Mouse (Mus musculus) hindbrain, embryonic 15.5 days (tissue): ENCODE data around the gene Rfng. TPM values are rescaled to one million over a fixed set of nuclear protein-coding genes. Genes with fewer than 3 reads are reported as not detected.

Experiments used
- ATAC-seq: fragments of 200-750 bp; cut with Nextera tagmentation; 2 replicates; pipeline ENCODE4 v1.8.0; 2017; ENCODE audit warnings: low read depth, moderate number of reproducible peaks, moderate TSS enrichment; ENCODE audit not compliant: low FRiP score
- H3K27ac ChIP-seq: fragments of 300-500 bp; sonication (generic); replicated peaks from 2 replicates; pipeline ENCODE4 v1.5.1; 2015; ENCODE audit warnings: mild to moderate bottlenecking, inconsistent platforms
- H3K27me3 ChIP-seq: fragments of 300-500 bp; sonication (generic); 2 replicates; pipeline ENCODE4 v1.6.1; 2015; ENCODE audit warnings: control low read depth, inconsistent platforms
- H3K36me3 ChIP-seq: fragments of 300-500 bp; sonication (generic); 2 replicates; pipeline ENCODE4 v1.6.1; 2015; ENCODE audit warnings: control low read depth, inconsistent platforms
- H3K4me1 ChIP-seq: fragments of 300-500 bp; sonication (generic); replicated peaks from 2 replicates; pipeline ENCODE4 v1.6.1; 2015; ENCODE audit warnings: control low read depth, inconsistent platforms
- H3K4me2 ChIP-seq: fragments of 300-500 bp; sonication (generic); 2 replicates; pipeline ENCODE4 v1.6.1; 2015; ENCODE audit warnings: moderate library complexity, mild to moderate bottlenecking, inconsistent platforms
- H3K4me3 ChIP-seq: fragments of 300-500 bp; sonication (generic); 2 replicates; pipeline ENCODE4 v1.5.1; 2015; ENCODE audit warnings: mild to moderate bottlenecking, inconsistent platforms
- H3K9ac ChIP-seq: fragments of 300-500 bp; sonication (generic); 2 replicates; pipeline ENCODE4 v1.6.1; 2015; ENCODE audit warnings: inconsistent platforms
- H3K9me3 ChIP-seq: fragments of 300-500 bp; sonication (generic); 2 replicates; pipeline ENCODE4 v1.6.1; 2016; ENCODE audit warnings: control low read depth, inconsistent platforms
- WGBS: fragments of 180-500 bp; shearing (Covaris S2); methylation state at CpG from one replicate; pipeline ENCODE4 v1.1.7; 2015; 5-methylcytosine and 5-hydroxymethylcytosine counted together
- polyA plus RNA-seq: library from polyadenylated mRNA; unstranded; fragments of >200 nt; fragmentation: Nextera tagmentation; extraction: Ambion mirVana; gene quantifications from 2 replicates; pipeline ENCODE4 v1.2.1, GENCODE M21; 2015

Rfng gene
- polyA plus RNA-seq, 1 experiment from 2014 or later: 141 TPM

GRCm38 (mm10) chr11:120823551-120823947 lies 39.5 kb upstream of the Rfng start:
- peaks cover 45% of the 10 kb centered on the region for H3K4me1 ChIP-seq
- H3K27me3 ChIP-seq: no peaks in the 10 kb centered on the region
- WGBS: 0% methylated on average over 37 of the region's 40 CpGs
- H3K4me3 ChIP-seq: peak overlapping the region; percentile 64
- peaks cover 26% of the 10 kb centered on the region for H3K36me3 ChIP-seq
- H3K9ac ChIP-seq: peak overlapping the region; percentile 85
- peak overlapping the region; percentile 85 for H3K4me2 ChIP-seq
- H3K9me3 ChIP-seq: no peaks in the 10 kb centered on the region
- peak overlapping the region; percentile 100 for H3K27ac ChIP-seq
- peak; percentile 39 for ATAC-seq

- no peaks in the 10 kb centered on the region for H3K27me3 ChIP-seq
- ATAC-seq: no peak
- H3K4me2 ChIP-seq: peak overlapping the region; percentile 85
- H3K4me1 ChIP-seq: peaks cover 45% of the 10 kb centered on the region
- H3K4me3 ChIP-seq: peak overlapping the region; percentile 64
- peak overlapping the region; percentile 85 for H3K9ac ChIP-seq
- 1% methylated on average over 14 of the region's 14 CpGs for WGBS
- H3K27ac ChIP-seq: peak overlapping the region; percentile 100
- H3K36me3 ChIP-seq: peaks cover 32% of the 10 kb centered on the region
- no peaks in the 10 kb centered on the region for H3K9me3 ChIP-seq
Measured at GRCm38 (mm10) chr11:120822831-120823550, 39.0 kb upstream of the Rfng start.

GRCm38 (mm10) chr11:120822321-120822720 lies 38.3 kb upstream of the Rfng start:
- H3K27ac ChIP-seq: no peak overlapping the region
- peaks cover 38% of the 10 kb centered on the region for H3K36me3 ChIP-seq
- peak overlapping the region; percentile 85 for H3K9ac ChIP-seq
- 64% methylated on average over 4 of the region's 4 CpGs for WGBS
- no peaks in the 10 kb centered on the region for H3K9me3 ChIP-seq
- peak overlapping the region; percentile 64 for H3K4me3 ChIP-seq
- H3K27me3 ChIP-seq: no peaks in the 10 kb centered on the region
- no peak for ATAC-seq
- peaks cover 45% of the 10 kb centered on the region for H3K4me1 ChIP-seq
- peak overlapping the region; percentile 85 for H3K4me2 ChIP-seq

- peaks cover 49% of the 10 kb centered on the region for H3K36me3 ChIP-seq
- ATAC-seq: no peak
Measured at GRCm38 (mm10) chr11:120821076-120821922, 37.3 kb upstream of the Rfng start.

GRCm38 (mm10) chr11:120820546-120820945 lies 36.5 kb upstream of the Rfng start:
- Histone ChIP-seq H3K4me1 (peaks cover 38% of the 10 kb centered on the region), H3K4me3 (no peak overlapping the region), H3K27me3 (no peaks in the 10 kb centered on the region), H3K9me3 (no peaks in the 10 kb centered on the region), H3K9ac (no peak overlapping the region), H3K27ac (no peak overlapping the region), H3K4me2 (peak overlapping the region; percentile 85; the same call in 1 of the 2 replicates), H3K36me3 (peaks cover 56% of the 10 kb centered on the region)
- WGBS: 83% methylated on average over 14 of the region's 14 CpGs
- ATAC-seq: no peak

More at GRCm38 (mm10) chr11:120821076-120821922, 37.3 kb upstream of the Rfng start:
- 77% methylated on average over 14 of the region's 14 CpGs for WGBS
- Histone ChIP-seq H3K9me3 (no peaks in the 10 kb centered on the region), H3K9ac (peak overlapping the region; percentile 85), H3K4me3 (peak overlapping the region; percentile 64), H3K4me2 (peak overlapping the region; percentile 85), H3K27me3 (no peaks in the 10 kb centered on the region), H3K4me1 (peaks cover 45% of the 10 kb centered on the region), H3K27ac (no peak overlapping the region)

- Histone ChIP-seq H3K9me3 (no peaks in the 10 kb centered on the region), H3K27ac (no peak overlapping the region), H3K9ac (no peak overlapping the region), H3K27me3 (no peaks in the 10 kb centered on the region), H3K4me3 (no peak overlapping the region), H3K4me2 (no peak overlapping the region), H3K4me1 (peaks cover 29% of the 10 kb centered on the region), H3K36me3 (peaks cover 65% of the 10 kb centered on the region)
- ATAC-seq: no peak
- 97% methylated on average over 6 of the region's 6 CpGs for WGBS
Measured at GRCm38 (mm10) chr11:120819556-120819955, 35.5 kb upstream of the Rfng start.

GRCm38 (mm10) chr11:120818251-120818650 lies 34.2 kb upstream of the Rfng start:
- Histone ChIP-seq H3K27ac (no peak overlapping the region), H3K36me3 (peaks cover 78% of the 10 kb centered on the region), H3K27me3 (no peaks in the 10 kb centered on the region), H3K9ac (no peak overlapping the region), H3K9me3 (no peaks in the 10 kb centered on the region), H3K4me2 (no peak overlapping the region), H3K4me3 (no peak overlapping the region), H3K4me1 (peaks cover 29% of the 10 kb centered on the region)
- WGBS: 95% methylated on average over 13 of the region's 13 CpGs
- no peak for ATAC-seq

- no peaks in the 10 kb centered on the region for H3K27me3 ChIP-seq
- WGBS: 91% methylated on average over 6 of the region's 6 CpGs
- no peak for ATAC-seq
- H3K4me3 ChIP-seq: no peak overlapping the region
- peaks cover 21% of the 10 kb centered on the region for H3K4me1 ChIP-seq
- H3K27ac ChIP-seq: no peak overlapping the region
- H3K9me3 ChIP-seq: no peaks in the 10 kb centered on the region
- no peak overlapping the region for H3K9ac ChIP-seq
- no peak overlapping the region for H3K4me2 ChIP-seq
- H3K36me3 ChIP-seq: peaks cover 87% of the 10 kb centered on the region
Measured at GRCm38 (mm10) chr11:120817358-120817757, 33.4 kb upstream of the Rfng start.

GRCm38 (mm10) chr11:120812068-120812467 lies 28.1 kb upstream of the Rfng start:
- 96% methylated on average over 16 of the region's 16 CpGs for WGBS

GRCm38 (mm10) chr11:120808010-120808409 lies 24.0 kb upstream of the Rfng start:
- 93% methylated on average over 12 of the region's 12 CpGs for WGBS
- Histone ChIP-seq H3K4me2 (no peak overlapping the region), H3K4me3 (no peak overlapping the region), H3K9me3 (no peaks in the 10 kb centered on the region), H3K27ac (no peak overlapping the region), H3K27me3 (no peaks in the 10 kb centered on the region), H3K36me3 (peaks cover 75% of the 10 kb centered on the region), H3K9ac (no peak overlapping the region), H3K4me1 (no peaks in the 10 kb centered on the region)
- ATAC-seq: no peak

More at GRCm38 (mm10) chr11:120812068-120812467, 28.1 kb upstream of the Rfng start:
- Histone ChIP-seq H3K27ac (no peak overlapping the region), H3K4me2 (no peak overlapping the region), H3K9ac (no peak overlapping the region), H3K4me3 (no peak overlapping the region), H3K9me3 (no peaks in the 10 kb centered on the region), H3K4me1 (no peaks in the 10 kb centered on the region), H3K27me3 (no peaks in the 10 kb centered on the region), H3K36me3 (peaks cover 99% of the 10 kb centered on the region)
- no peak for ATAC-seq

GRCm38 (mm10) chr11:120805375-120806298 lies 21.6 kb upstream of the Rfng start:
- H3K4me3 ChIP-seq: no peak overlapping the region
- peaks cover 51% of the 10 kb centered on the region for H3K36me3 ChIP-seq
- 89% methylated on average over 7 of the region's 7 CpGs for WGBS

More at GRCm38 (mm10) chr11:120805375-120806298, 21.6 kb upstream of the Rfng start:
- Histone ChIP-seq H3K27ac (no peak overlapping the region), H3K9me3 (no peaks in the 10 kb centered on the region), H3K4me1 (no peaks in the 10 kb centered on the region), H3K4me2 (no peak overlapping the region), H3K27me3 (no peaks in the 10 kb centered on the region), H3K9ac (no peak overlapping the region)
- ATAC-seq: no peak
